Mouse (Mus musculus) CH12F3 (cell line): ENCODE data around the gene Mrpl51.

Experiments
- in situ Hi-C: fragments of 300-500 bp; cut with MboI; formaldehyde crosslinking; loops from 2 replicates; pipeline ENCODE4 v1.14.3; 2020; ENCODE audit warnings: low sequenced_read_pairs

Gene Mrpl51

DNA sequence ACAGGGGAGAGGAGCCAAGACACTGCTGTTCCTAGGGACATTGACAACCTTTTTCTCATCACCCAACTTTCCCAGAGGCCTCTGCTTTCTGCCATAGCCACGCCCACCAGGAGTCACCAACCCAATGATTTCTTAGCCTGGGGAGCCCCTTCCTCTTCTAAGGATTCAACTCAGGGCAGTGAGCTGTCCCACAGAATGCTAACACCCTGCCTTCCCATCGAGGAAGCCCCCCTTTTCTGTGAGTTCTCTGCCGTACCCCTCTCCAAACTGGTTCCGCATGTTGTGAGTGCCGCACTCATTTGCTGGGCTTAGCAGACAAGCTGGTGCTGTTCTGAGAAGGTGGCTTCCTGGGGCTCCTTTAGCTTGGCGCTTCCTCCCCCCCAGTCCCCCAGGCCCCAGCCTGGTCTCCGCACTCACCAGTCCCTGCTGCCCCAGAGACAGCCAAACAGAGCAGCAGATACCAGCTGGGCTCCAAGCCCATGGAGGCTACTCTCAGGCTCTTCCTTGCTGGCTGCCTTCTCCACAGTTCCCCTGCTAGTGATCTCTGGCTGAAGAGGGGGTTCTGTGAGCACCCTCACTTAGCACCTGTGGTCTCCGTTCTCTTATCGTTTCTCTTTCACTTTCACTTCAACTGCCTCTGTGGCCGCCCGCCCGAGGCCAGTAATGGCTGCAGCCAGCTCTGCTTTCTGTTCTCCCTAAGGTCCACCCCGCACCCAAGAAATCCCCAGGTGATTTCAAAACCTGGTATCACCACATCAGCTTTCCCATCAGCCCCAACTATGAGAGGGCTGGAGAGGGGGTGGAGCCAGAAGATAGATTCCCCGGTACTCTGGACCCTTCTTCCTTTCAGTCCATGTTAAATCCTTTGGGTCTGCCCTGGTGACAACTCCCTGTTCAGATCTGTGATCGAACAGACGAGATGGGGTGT lies 39.8 kb downstream of the Mrpl51 start, which contains the start of gene Tapbpl:
Gene Tapbpl (minus strand): TSS at position 744 of the 928 bp plus-strand sequence.
- in situ Hi-C loops, result no loop called here

GRCm38 (mm10) chr6:125232045-125232437 lies 40.4 kb downstream of the Mrpl51 start:
- in situ Hi-C loops, result no loop called here

DNA sequence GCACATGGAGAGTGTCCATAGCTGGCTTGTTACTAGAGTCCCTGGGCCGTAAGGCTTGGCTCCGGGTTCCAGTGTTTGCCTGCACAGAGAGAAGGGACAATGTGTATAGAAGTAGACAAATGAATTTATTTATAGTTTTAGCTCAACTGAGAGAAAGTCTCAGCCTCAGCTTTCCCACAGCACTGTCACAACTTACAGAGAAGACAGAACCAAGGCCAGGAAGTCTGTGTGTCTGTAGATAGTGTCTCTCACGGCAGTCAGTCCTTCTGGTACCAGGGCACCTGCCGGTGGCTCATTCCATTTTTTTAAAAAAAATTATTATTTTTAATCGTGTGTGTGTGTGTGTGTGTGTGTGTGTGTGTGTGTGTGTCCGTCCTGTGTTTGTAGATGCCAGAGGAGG lies 40.9 kb downstream of the Mrpl51 start:
- in situ Hi-C loops, result no loop called here

DNA sequence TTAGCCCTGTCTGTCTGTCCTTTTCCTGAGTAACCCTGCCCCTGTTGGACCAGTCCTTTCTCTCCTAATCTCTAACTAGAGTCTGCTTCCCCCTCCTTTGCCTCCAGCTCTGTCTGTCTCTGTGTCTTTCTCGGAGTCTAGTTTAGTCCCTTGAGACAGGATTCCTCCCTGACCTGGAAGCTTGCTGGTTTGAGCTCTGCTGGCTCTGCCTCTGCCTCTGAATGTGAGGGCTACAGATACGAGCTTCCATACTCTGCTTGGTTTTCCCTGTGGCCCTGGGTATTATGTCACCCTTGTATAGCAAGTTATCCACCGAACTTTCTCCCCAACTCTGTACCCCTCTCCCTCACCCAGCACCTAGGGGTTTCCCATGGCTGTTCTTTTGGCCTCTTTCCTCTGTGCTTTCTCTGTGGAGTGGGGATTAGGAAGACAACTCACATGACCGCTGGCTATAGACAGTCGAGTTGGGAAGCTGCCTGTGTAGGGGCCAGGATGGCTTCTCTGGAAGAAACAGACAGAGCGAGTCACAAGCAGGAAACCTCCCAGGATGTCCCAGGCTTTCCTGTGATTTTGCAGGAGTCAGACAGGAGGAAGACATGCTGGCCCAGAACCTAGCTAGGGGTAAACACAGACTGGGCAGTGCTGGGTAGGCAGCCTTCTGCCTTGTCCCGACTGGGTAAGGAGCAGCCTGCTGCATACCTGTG lies 42.4 kb downstream of the Mrpl51 start:
- in situ Hi-C loops, result no loop called here

GRCm38 (mm10) chr6:125234520-125234828 lies 42.9 kb downstream of the Mrpl51 start:
- in situ Hi-C loops, result no loop called here

DNA sequence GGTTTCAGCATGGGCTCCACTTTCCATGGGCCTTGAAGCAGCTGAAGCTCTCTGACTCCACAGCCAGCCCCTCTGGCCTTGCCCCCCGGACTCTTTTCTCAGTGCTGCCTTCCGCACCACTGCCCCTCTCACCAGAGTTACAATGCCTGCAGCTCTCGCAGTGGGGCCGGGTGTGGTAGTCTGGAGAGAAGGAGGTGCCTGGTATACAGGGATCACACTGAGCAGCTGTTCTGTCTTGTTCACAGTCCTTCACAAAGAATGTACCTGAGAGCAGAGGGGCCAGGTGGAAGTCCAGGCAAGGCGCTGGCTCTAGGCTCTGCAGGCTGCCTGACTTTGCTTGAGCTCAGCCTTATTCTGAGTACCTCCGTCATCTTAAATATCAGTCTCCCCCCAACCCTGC lies 44.7 kb downstream of the Mrpl51 start:
- in situ Hi-C loops, result no loop called here

GRCm38 (mm10) chr6:125236782-125237181 lies 45.2 kb downstream of the Mrpl51 start, which contains the start of gene Cd27:
TSS of gene Cd27 (minus strand) at chr6:125237010.
- in situ Hi-C loops, result no loop called here

DNA sequence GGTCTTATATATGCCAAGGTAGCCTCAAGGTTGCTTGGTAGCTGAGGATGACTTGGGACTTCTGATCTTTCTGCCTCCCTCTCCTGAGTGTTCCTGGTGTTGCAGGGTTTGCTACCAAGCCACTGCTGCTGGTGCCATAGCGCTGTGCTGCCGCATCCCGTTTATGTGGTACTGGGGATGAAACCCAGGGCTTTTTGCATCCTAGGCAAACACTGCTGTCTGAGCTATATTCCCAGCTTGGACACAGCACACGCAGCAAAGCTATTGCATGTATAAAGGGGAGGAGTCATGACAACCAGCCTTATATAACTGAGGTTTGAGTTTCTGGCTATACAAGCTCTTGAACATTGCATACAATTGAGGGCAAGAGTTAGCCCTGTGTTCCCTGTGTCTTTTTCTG lies 45.8 kb downstream of the Mrpl51 start:
- in situ Hi-C loops, result no loop called here

- in situ Hi-C loops, result no loop called here
Measured at GRCm38 (mm10) chr6:125238396-125238795, 46.8 kb downstream of the Mrpl51 start.

DNA sequence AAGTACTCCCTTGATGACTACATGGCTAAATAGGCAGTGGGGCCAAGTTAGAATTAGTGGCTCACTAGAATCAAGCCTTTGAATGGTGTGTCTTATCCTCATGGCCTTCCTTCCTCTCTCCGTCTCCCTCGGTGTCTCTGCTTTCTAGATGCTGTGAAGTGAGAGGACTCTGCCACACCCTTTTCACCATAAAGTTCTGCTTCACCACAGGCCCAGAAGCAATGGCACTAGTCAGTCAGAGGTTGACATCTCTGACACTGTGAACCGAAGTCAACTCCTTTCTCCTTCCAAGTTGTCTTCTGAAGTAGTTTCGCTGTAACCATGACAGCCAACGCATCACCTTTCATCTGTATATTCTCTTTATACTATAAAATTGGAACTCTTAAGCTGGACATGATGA lies 47.9 kb downstream of the Mrpl51 start:
- in situ Hi-C loops, result no loop called here

GRCm38 (mm10) chr6:125240617-125241016 lies 49.0 kb downstream of the Mrpl51 start:
- in situ Hi-C loops, result no loop called here

GRCm38 (mm10) chr6:125241566-125241965 lies 50.0 kb downstream of the Mrpl51 start:
- in situ Hi-C loops, result no loop called here

DNA sequence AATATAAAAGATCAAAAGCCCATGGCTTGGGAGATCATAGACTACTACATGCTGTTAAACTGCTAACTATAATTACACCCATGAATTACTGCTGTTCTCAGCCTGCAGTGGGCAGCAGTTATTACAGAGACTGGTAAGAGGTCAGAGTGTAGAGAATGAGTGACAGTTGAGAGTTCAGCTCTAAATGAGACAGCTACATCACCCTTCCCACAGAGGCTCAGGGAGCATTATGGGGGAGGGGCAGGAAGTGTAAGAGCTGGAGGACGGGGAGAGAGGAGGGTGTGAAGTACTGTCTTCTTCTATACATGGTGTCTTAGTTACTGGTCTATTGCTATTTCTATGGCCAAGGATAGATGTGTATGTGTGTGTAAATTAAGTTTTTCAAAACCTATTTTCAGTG lies 53.0 kb downstream of the Mrpl51 start:
- in situ Hi-C loops, result no loop called here
